Mouse (Mus musculus) limb, embryonic 10.5 days (tissue): ENCODE results near the gene Copg1. TPM values are rescaled to one million over a fixed set of nuclear protein-coding genes. Genes with fewer than 3 reads are reported as not detected.

ENCODE experiments used
- DNase-seq: peaks from one replicate; pipeline ENCODE4 v3.0.0-alpha.2; 2017; ENCODE audit warnings: low spot score
- H3K27ac ChIP-seq: fragments of 300-500 bp; sonication (generic); 2 replicates; pipeline ENCODE4 v1.5.1; 2016; ENCODE audit warnings: mild to moderate bottlenecking
- H3K27me3 ChIP-seq: fragments of 300-500 bp; sonication (generic); 2 replicates; pipeline ENCODE4 v1.6.1; 2016; ENCODE audit warnings: low read depth, mild to moderate bottlenecking; ENCODE audit not compliant: poor library complexity, severe bottlenecking
- H3K36me3 ChIP-seq: fragments of 300-500 bp; sonication (generic); 2 replicates; pipeline ENCODE4 v1.6.1; 2016; ENCODE audit warnings: mild to moderate bottlenecking, moderate library complexity
- H3K4me1 ChIP-seq: fragments of 300-500 bp; sonication (generic); 2 replicates; pipeline ENCODE4 v1.6.1; 2016
- H3K4me3 ChIP-seq: fragments of 300-500 bp; sonication (generic); 2 replicates; pipeline ENCODE4 v1.5.1; 2016; ENCODE audit warnings: mild to moderate bottlenecking, moderate library complexity
- H3K9me3 ChIP-seq: fragments of 300-500 bp; sonication (generic); replicated peaks from 2 replicates; pipeline ENCODE4 v1.6.1; 2016; ENCODE audit warnings: mild to moderate bottlenecking
- WGBS: fragments of 180-500 bp; shearing (Covaris S2); methylation state at CpG from one replicate; pipeline ENCODE4 v1.1.7; 2016; 5-methylcytosine and 5-hydroxymethylcytosine counted together
- polyA plus RNA-seq: library from polyadenylated mRNA; unstranded; fragments of >200 nt; fragmentation: Nextera tagmentation; extraction: Ambion mirVana; gene quantifications from 2 replicates; pipeline ENCODE4 v1.2.1, GENCODE M21; 2016

The Copg1 gene
- polyA plus RNA-seq, 1 experiment from 2014 or later = 174 TPM

DNA sequence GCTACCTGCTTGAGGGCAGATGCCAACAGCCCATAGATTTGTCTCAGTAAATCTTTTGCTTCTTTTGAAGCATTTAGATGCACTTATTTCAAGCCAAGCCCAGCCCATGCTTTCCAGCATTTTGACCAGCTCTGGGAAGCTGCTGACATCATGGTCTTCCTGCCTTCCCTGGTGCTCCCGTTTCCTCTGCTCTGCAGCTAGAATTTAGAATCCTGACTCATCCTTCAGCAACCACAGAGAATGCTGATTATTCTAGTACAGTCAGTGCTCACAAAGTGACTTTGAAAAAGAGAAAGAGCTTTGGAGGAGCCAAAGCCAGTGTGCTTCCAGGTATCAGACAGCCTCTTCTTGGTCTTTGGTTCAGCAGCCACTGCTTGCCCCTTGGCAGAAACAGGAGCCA lies 30.5 kb upstream of the Copg1 start:
- no peaks in the 10 kb centered on the region for H3K36me3 ChIP-seq
- H3K9me3 ChIP-seq = no peaks in the 10 kb centered on the region
- H3K27me3 ChIP-seq = no peaks in the 10 kb centered on the region
- 77% methylated on average over 1 of the region's 1 CpGs for WGBS
- no peak overlapping the region for H3K27ac ChIP-seq
- no peaks in the 10 kb centered on the region for H3K4me1 ChIP-seq
- DNase-seq = no peak
- H3K4me3 ChIP-seq = no peak overlapping the region

DNA sequence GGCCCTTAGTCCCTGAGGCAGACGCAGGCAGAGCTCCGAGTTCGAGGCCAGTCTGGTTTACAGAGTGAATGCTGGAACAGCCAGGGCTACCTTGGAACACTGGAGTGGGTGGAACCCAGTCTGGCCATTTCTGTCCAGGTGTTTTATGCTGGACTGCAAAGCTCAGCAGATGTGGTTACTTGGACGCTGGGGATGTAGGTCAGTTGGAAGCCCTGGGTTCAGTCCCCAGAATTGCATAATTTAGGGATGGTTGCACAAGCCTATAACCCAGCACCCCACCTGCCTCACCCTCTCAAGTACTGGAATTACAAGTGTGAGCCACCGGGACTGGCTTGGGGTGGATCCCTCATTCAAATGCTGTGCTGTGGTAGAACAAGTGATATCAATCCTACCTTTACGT lies 21.4 kb upstream of the Copg1 start:
- Histone ChIP-seq H3K4me3 (no peak overlapping the region), H3K4me1 (no peaks in the 10 kb centered on the region; the same call in 1 of the 2 replicates), H3K27me3 (no peaks in the 10 kb centered on the region), H3K27ac (no peak overlapping the region), H3K9me3 (no peaks in the 10 kb centered on the region), H3K36me3 (no peaks in the 10 kb centered on the region)
- 90% methylated on average over 6 of the region's 6 CpGs for WGBS
- DNase-seq = no peak

DNA sequence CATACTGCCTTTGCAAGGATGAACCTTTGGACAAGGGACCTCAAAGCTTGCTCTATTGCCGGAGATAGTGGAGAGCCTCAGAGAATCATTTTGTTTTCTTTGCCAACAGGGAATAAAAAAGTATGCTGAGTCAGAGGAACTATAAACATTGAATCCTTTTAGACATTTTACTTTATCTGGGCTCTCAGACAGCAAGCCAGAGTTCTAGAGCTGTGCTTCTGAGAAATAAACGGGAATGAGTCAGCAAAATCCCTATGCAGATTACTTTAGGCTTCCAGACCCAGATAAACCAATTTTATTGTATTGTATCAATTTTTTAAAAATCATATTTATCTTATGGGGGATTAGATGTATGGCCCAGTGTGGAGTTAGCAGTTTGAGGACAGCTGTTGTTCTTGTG lies 20.4 kb upstream of the Copg1 start:
- no peak overlapping the region for H3K27ac ChIP-seq

DNA sequence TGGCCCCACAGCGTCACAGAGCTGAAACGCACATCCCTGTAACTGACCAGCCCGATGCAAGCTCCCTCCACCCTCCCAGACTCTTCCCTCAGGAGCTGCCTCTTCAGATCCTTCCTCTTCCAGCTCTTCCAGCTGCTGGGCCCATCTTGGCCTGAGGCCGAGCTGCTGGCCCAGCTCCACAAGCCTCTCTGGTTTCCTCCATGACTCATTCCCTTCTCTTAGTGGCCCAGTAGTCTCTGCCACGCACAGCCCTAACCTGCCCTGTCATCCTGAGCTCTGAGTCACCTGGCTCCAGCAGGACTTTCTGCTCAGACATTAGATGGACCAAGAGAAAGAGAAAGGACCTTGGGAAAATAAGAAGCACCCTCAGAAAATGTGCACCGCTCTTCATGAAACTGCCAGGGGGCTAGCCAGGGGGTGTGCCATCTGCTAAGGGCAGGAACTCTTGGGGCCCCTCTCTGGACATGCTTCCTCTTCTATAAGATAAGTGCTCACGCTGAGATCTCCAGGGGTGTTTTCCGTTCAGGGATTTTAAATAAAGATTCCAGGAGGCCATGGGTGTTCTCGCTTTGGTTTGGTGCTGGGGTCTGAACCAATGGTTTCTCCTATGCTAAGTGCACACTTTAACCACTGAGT lies 18.6 kb upstream of the Copg1 start:
- Histone ChIP-seq H3K4me3 (no peak overlapping the region), H3K9me3 (no peaks in the 10 kb centered on the region), H3K27me3 (no peaks in the 10 kb centered on the region), H3K36me3 (no peaks in the 10 kb centered on the region), H3K27ac (no peak overlapping the region), H3K4me1 (no peaks in the 10 kb centered on the region; the same call in 1 of the 2 replicates)
- DNase-seq = no peak
- WGBS = 81% methylated on average over 9 of the region's 9 CpGs

More for the DNA sequence above, 20.4 kb upstream of the Copg1 start:
- Histone ChIP-seq H3K4me3 (no peak overlapping the region), H3K27me3 (no peaks in the 10 kb centered on the region), H3K9me3 (no peaks in the 10 kb centered on the region), H3K4me1 (no peaks in the 10 kb centered on the region; the same call in 1 of the 2 replicates), H3K36me3 (no peaks in the 10 kb centered on the region)
- DNase-seq = no peak
- WGBS = 88% methylated on average over 2 of the region's 2 CpGs

DNA sequence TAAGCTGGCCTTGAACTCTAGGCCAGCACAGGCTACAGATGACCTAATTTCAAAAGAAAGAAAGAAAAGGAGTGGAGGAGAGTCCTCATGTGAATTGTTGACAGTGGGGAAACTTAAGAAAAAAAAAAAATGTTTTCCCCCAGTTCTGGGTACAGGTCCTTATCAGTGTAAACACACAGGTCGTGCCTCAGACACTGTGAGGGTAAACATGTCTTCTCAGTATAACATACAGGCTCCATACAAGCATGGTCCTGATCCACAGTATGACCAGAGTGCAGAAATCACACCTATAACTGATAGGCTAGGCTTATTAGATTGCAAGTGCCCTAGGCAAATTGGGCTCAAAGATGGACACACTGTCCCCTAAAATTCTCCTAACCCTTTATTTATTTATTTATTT lies 17.2 kb upstream of the Copg1 start:
- DNase-seq = no peak
- Histone ChIP-seq H3K27ac (no peak overlapping the region), H3K4me1 (no peaks in the 10 kb centered on the region; the same call in 1 of the 2 replicates), H3K4me3 (no peak overlapping the region), H3K36me3 (no peaks in the 10 kb centered on the region), H3K27me3 (no peaks in the 10 kb centered on the region), H3K9me3 (no peaks in the 10 kb centered on the region)
- 75% methylated on average over 1 of the region's 1 CpGs for WGBS

DNA sequence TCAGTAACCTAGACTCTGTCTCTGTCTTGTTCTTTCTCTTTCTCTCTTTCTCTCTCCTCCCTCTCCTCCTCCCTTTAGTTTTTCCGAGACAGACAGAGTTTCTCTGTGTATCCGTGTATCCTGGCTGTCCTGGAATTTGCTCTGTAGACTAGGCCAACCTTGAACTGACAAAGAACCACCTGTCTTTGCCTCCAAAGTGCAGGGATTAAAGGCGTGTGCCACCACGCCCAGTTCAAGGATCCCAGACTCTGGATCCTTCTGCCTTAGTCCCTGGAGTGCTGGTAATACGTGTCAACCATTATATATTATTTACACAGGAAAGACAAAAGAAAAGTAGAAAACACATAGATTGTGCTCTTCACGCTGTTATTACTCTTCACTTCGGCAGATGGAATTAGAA lies 16.4 kb upstream of the Copg1 start:
- H3K4me3 ChIP-seq = no peak overlapping the region
- no peaks in the 10 kb centered on the region for H3K36me3 ChIP-seq
- no peak overlapping the region for H3K27ac ChIP-seq
- no peak for DNase-seq
- 88% methylated on average over 7 of the region's 7 CpGs for WGBS
- H3K9me3 ChIP-seq = no peaks in the 10 kb centered on the region
- H3K4me1 ChIP-seq = peaks cover 3% of the 10 kb centered on the region
- H3K27me3 ChIP-seq = no peaks in the 10 kb centered on the region

DNA sequence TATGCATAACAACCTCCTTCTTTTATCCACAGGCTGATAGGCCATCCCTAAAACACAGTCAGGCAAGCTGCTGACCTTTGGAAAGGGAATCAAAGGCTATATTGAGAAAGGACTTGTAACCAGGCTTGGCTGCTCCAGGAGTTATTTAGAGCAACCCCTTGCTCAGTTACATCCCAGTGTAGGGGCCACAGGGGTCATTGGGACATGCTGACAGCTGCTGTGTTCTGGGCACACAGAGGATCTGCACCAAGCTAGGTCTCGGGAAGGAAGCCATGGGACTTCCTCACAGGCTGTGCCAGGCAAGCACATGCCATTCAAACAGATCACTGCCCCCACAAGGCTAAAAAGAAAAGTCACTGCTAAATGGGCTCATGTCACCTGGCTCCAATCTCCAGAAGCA lies 14.5 kb upstream of the Copg1 start:
- no peak overlapping the region for H3K4me3 ChIP-seq
- no peak overlapping the region for H3K27ac ChIP-seq
- 48% methylated on average over 1 of the region's 1 CpGs for WGBS
- H3K4me1 ChIP-seq = peaks cover 5% of the 10 kb centered on the region
- no peaks in the 10 kb centered on the region for H3K9me3 ChIP-seq
- H3K27me3 ChIP-seq = no peaks in the 10 kb centered on the region
- H3K36me3 ChIP-seq = no peaks in the 10 kb centered on the region
- DNase-seq = no peak

DNA sequence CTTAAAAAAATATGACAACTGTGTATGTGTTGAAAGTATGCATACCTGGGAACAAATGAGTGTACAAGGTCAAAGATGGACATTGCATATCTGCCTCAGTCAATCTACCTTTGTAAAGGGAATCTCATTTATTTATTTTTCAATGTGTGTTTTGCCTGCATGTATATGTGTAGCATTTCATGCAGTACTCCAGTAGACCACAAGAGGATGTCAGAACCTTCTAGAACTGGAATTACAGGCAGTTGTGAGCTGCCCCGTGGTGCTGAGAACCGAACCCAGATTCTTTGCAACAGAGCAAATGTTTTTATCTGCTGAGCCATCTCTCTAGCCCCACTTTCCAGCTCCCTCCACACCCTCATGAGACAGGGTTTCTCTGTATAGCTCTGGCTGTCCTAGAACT lies 13.7 kb upstream of the Copg1 start:
- Histone ChIP-seq H3K9me3 (no peaks in the 10 kb centered on the region), H3K27me3 (no peaks in the 10 kb centered on the region), H3K4me1 (peaks cover 5% of the 10 kb centered on the region), H3K4me3 (no peak overlapping the region), H3K27ac (no peak overlapping the region), H3K36me3 (no peaks in the 10 kb centered on the region)
- WGBS = 91% methylated on average over 2 of the region's 2 CpGs
- no peak for DNase-seq

DNA sequence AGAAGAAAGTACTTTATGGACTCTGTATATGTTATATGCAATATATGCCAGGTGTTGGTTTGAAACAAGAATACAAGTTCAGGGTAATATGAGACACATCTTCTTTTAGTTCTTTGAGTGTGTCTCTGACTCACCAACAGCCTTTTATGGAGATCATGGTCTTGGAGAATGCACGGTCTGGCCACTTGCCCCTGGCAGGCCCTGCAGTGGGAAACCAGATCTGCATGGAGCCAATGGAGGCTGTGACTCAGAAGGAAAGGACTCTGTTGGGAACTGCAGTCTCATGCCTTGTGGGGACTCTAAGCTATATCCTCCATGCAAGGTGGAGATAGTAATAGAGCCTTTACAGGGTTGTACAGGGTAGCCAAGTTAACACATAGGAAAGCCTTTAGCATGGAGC lies 12.5 kb upstream of the Copg1 start:
- WGBS = 85% methylated on average over 1 of the region's 1 CpGs

DNA sequence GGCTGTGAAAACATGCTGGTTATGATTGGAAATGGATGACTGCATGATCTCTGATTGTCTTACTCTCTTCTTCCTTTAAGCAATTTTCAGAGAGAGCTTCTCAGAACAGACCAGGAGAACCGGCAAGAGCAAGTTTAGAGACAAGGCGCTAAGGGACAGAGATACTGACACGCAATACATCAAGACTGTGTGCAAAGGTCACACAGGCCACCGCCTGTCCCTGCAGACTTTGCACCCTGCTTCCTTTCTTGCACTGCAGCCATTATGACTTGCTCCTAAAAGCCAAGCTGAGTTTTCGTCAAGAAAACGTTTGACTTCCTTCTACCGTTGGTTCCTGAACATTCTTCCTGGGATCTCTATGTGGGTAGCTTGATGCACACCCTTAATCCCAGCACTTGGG lies 12.1 kb upstream of the Copg1 start:
- 0 out of 2 replicates have a peak overlapping the region, but pooled peaks have one; percentile 72 for H3K27ac ChIP-seq
- WGBS = 93% methylated on average over 7 of the region's 7 CpGs

More for the DNA sequence above, 12.5 kb upstream of the Copg1 start:
- Histone ChIP-seq H3K36me3 (no peaks in the 10 kb centered on the region), H3K4me3 (no peak overlapping the region), H3K4me1 (peaks cover 5% of the 10 kb centered on the region), H3K9me3 (no peaks in the 10 kb centered on the region), H3K27ac (no peak overlapping the region), H3K27me3 (no peaks in the 10 kb centered on the region)
- DNase-seq = no peak

DNA sequence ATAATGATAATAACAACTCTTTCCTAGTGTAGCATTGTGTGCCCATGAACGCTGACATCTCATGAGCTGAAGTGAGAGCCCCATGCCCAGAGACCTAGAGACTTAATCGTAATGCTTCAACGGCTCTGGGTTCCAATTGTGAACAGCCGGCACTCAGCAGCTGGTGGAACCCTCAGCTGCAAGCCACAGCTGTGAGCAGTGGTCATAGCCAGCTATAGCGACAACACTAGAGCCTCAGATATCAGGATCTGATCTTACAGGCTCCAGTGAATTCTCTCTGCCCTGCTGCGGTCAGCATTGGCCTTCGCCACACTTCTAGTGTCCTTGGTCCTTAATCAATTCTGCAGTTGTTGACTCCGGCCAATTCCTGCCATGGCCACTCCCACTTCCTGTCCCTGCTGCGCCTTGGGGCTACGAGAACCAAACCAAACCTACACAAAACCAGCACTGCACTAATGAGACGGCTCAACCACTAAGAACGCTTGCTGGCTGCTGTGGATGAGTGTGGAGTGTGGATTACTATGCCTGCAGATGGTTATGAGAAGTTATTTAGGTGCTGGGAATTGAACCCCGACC lies 11.5 kb upstream of the Copg1 start:
- peak; percentile 39 for DNase-seq
- peak overlapping the region; percentile 72; the same call in 1 of the 2 replicates for H3K27ac ChIP-seq
- WGBS = 76% methylated on average over 13 of the region's 13 CpGs

More for the DNA sequence above, 12.1 kb upstream of the Copg1 start:
- Histone ChIP-seq H3K27me3 (no peaks in the 10 kb centered on the region), H3K4me1 (peaks cover 5% of the 10 kb centered on the region), H3K9me3 (no peaks in the 10 kb centered on the region), H3K36me3 (no peaks in the 10 kb centered on the region), H3K4me3 (no peak overlapping the region)
- no peak for DNase-seq

DNA sequence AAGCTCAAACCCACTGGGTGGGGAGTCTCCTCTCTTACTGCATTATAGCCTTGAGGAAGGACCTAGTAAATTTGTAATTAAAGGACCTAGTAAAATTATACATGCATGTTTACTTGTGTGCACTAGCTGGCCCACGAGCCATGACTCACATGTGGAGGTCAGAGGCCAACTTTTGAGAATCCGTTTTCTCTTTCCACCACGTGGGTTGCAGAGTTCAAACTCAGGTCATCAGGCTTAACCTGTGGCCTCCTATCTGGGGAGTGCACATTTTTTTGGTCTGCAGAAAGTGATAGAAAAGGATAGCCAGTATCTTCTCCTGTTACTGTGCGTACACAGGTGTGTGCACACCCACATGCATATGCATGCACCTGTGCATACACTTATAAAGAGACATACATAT lies 8.6 kb upstream of the Copg1 start:
- no peak overlapping the region for H3K4me3 ChIP-seq
- H3K4me1 ChIP-seq = peaks cover 5% of the 10 kb centered on the region
- 35% methylated on average over 4 of the region's 4 CpGs for WGBS
- no peaks in the 10 kb centered on the region for H3K9me3 ChIP-seq
- no peaks in the 10 kb centered on the region for H3K27me3 ChIP-seq
- no peak for DNase-seq
- H3K36me3 ChIP-seq = no peaks in the 10 kb centered on the region
- H3K27ac ChIP-seq = no peak overlapping the region

More for the DNA sequence above, 11.5 kb upstream of the Copg1 start:
- Histone ChIP-seq H3K36me3 (no peaks in the 10 kb centered on the region), H3K4me1 (peaks cover 5% of the 10 kb centered on the region), H3K27me3 (no peaks in the 10 kb centered on the region), H3K9me3 (no peaks in the 10 kb centered on the region), H3K4me3 (no peak overlapping the region)

DNA sequence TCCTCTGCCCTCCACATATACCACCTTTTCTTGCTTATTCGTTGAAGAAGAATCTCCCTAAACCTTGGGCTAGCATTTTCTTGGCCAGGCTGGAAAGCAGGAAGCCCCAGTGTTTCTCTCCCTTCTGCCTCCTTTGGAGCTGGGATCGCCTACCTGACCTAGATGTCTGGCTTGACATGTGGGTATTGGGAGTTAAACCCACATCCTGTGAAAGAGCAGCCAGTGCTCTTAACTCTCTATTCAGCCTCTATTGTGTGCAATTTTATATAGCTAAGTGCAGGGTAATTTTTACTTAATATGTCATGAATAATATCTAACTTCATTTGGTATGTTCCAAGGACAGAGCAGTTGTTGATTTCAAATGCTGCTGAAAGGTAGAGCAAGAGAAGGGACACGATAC lies 8.0 kb upstream of the Copg1 start:
- no peak for DNase-seq
- no peaks in the 10 kb centered on the region for H3K36me3 ChIP-seq
- WGBS = 74% methylated on average over 3 of the region's 3 CpGs
- H3K4me1 ChIP-seq = peaks cover 5% of the 10 kb centered on the region
- H3K4me3 ChIP-seq = no peak overlapping the region
- H3K27ac ChIP-seq = no peak overlapping the region
- H3K27me3 ChIP-seq = no peaks in the 10 kb centered on the region
- no peaks in the 10 kb centered on the region for H3K9me3 ChIP-seq
